In the genomic region with DNA sequence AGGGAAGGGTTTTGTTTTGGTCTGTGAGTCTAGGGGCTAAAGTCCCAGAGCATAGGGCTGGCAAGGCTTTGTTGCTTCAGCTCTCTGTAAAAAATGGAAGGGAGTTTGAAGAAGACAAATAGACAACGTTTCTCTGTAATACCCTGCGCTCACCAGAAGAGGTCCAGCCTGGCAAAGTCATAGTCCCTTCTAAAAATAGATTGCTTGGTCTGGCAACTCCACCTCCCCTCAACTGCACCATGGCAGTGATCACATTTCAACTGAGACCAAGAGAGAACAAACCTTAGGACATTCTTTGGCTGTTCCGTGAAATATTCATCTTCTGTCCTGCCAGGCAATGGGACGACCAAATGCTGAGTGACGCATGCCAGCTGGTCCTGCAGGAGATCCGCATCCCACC, we compare ENCODE assay signal across 14 mouse cellular contexts. TPM values are rescaled to one million over a fixed set of nuclear protein-coding genes. Genes with fewer than 3 reads are reported as not detected.
A peak's percentile ranks its signal among the peaks of the same experiment; 100 is the strongest.
DNase-seq lines count a peak whose midpoint lies in the region; ATAC-seq and TF ChIP-seq lines count a peak whose summit lies in the region.
"Had no signal": no experiment of that assay in that cellular context is flagged by ENCODE, and none has a peak within 500 bp of the region (broad histone marks: within the 10 kb centered on the region; RNA-seq: fewer than 3 reads in every experiment).

No protein-coding gene starts in this region.

- TF ChIP-seq CTCF in lung, postnatal 0 days (IDR thresholded peaks at IDR 0.05), result no peak; the same call in 1 of the 2 replicates
- TF ChIP-seq CTCF in stomach, postnatal 0 days (IDR thresholded peaks at IDR 0.05; ENCODE audit: low read depth), result peak; percentile 26; the same call in 1 of the 2 replicates

- H3K4me2 ChIP-seq in lung, postnatal 0 days (replicated peaks; ENCODE audit: low read depth, low read length), result no peak overlapping the region
- H3K4me2 ChIP-seq in stomach, postnatal 0 days (replicated peaks; ENCODE audit: low read depth), result no peak overlapping the region
- H3K4me2 ChIP-seq: limb, embryonic 13.5 days; neural tube, embryonic 15.5 days had no signal

- intact Hi-C loops in heart, postnatal 25 days (cut with DNase I), result no loop called here
- intact Hi-C loops in gastrocnemius, postnatal 14 days (cut with DNase I; ENCODE audit: low total_unique reads), result no loop called here
- intact Hi-C loops in left cerebral cortex, postnatal 36 days (cut with DNase I), result no loop called here

- no peak overlapping the region for H3K9ac ChIP-seq in lung, postnatal 0 days (replicated peaks; ENCODE audit: low read depth)
- no peak overlapping the region for H3K9ac ChIP-seq in stomach, postnatal 0 days (ENCODE audit: low read length)
- H3K9ac ChIP-seq: limb, embryonic 13.5 days; neural tube, embryonic 15.5 days had no signal

- H3K4me1 ChIP-seq in lung, postnatal 0 days (ENCODE audit: insufficient read depth, low read depth, low read length), result no peaks in the 10 kb centered on the region
- 0 out of 2 replicates have a peak, but pooled peaks cover 3% of the 10 kb centered on the region for H3K4me1 ChIP-seq in stomach, postnatal 0 days (replicated peaks; ENCODE audit: control insufficient read depth, insufficient read depth)
- H3K4me1 ChIP-seq: midbrain, embryonic 10.5 days; neural tube, embryonic 15.5 days had no signal

- TF ChIP-seq EP300 in lung, postnatal 0 days (IDR thresholded peaks at IDR 0.05), result no peak
- no peak for TF ChIP-seq EP300 in stomach, postnatal 0 days (optimal IDR thresholded peaks at IDR 0.05)

- WGBS in lung, postnatal 0 days, result 53% methylated on average over 6 of the region's 6 CpGs
- WGBS in stomach, postnatal 0 days, result 53% methylated on average over 6 of the region's 6 CpGs

- H3K27ac ChIP-seq in lung, postnatal 0 days (ENCODE audit: low read length), result no peak overlapping the region
- H3K27ac ChIP-seq in stomach, postnatal 0 days (replicated peaks), result no peak overlapping the region
- H3K27ac ChIP-seq: limb, embryonic 13.5 days; midbrain, embryonic 10.5 days; neural tube, embryonic 15.5 days had no signal

- H3K36me3 ChIP-seq in lung, postnatal 0 days (ENCODE audit: insufficient read depth, low read length), result no peaks in the 10 kb centered on the region
- no peaks in the 10 kb centered on the region for H3K36me3 ChIP-seq in stomach, postnatal 0 days (ENCODE audit: control insufficient read depth, insufficient read depth, low read length)
- H3K36me3 ChIP-seq: limb, embryonic 13.5 days; midbrain, embryonic 10.5 days; neural tube, embryonic 15.5 days had no signal

- H3K4me3 ChIP-seq in lung, postnatal 0 days (ENCODE audit: low read depth, low read length), result no peak overlapping the region
- H3K4me3 ChIP-seq in stomach, postnatal 0 days (ENCODE audit: low read depth, low read length), result no peak overlapping the region
- H3K4me3 ChIP-seq: limb, embryonic 13.5 days; midbrain, embryonic 10.5 days; neural tube, embryonic 15.5 days had no signal

- ATAC-seq in lung, postnatal 0 days, result 0 out of 2 replicates have a peak, but pooled peaks have one; percentile 8
- ATAC-seq in stomach, postnatal 0 days (ENCODE audit: low FRiP score, low TSS enrichment), result no peak

- H3K27me3 ChIP-seq in lung, postnatal 0 days (replicated peaks; ENCODE audit: insufficient read depth, low read length), result no peaks in the 10 kb centered on the region
- no peaks in the 10 kb centered on the region for H3K27me3 ChIP-seq in stomach, postnatal 0 days (ENCODE audit: control insufficient read depth, insufficient read depth, low read length)
- H3K27me3 ChIP-seq: limb, embryonic 13.5 days; neural tube, embryonic 15.5 days had no signal

- no peaks in the 10 kb centered on the region for H3K9me3 ChIP-seq in lung, postnatal 0 days (ENCODE audit: low read length)
- H3K9me3 ChIP-seq in stomach, postnatal 0 days (ENCODE audit: control insufficient read depth, low read length), result no peaks in the 10 kb centered on the region
- H3K9me3 ChIP-seq: limb, embryonic 13.5 days; midbrain, embryonic 10.5 days; neural tube, embryonic 15.5 days had no signal

- DNase-seq in heart, adult 8-10 months (ENCODE audit: low spot score), result peak; percentile 4
- no peak for DNase-seq in heart, postnatal 25 days (ENCODE audit: low spot score)
- peak; percentile 26 for DNase-seq in lung, postnatal 0 days (ENCODE audit: low spot score)
- no peak for DNase-seq in lung, adult 18-20 months
- DNase-seq in gastrocnemius, postnatal 14 days, result peak; percentile 12
- no peak for DNase-seq in stomach, postnatal 0 days (ENCODE audit: low spot score)
- no peak for DNase-seq in left cerebral cortex, postnatal 36 days (ENCODE audit: low spot score in 2 of 2)
- DNase-seq in embryo, embryonic 10 days (ENCODE audit: low spot score), result no peak

RNA-seq across cellular contexts. Expression of gene Aox4, which starts 30.1 kb away (rescaled TPM):
- not detected for total RNA-seq in heart, adult 8-10 months (2022)
- total RNA-seq in heart, postnatal 25 days (2021), result not detected
- polyA plus RNA-seq in lung, postnatal 0 days (2015; fragmentation: Nextera tagmentation; extraction: Ambion mirVana), result 0.04 TPM in 1 of 2 replicates, not detected in the other
- under 1 TPM in 1 of 2 experiments, not detected in 1; 0.14 TPM for total RNA-seq in gastrocnemius, postnatal 14 days (2021)
- 24.8 and 26.3 TPM in 2 replicates for polyA plus RNA-seq in stomach, postnatal 0 days (2015; fragmentation: Nextera tagmentation; extraction: Ambion mirVana)
- total RNA-seq in left cerebral cortex, postnatal 36 days (2021), result 1 to 10 TPM; 5.3 to 5.8 TPM
- polyA plus RNA-seq: hindbrain, embryonic 11.5 days; spleen, adult 2 months had no signal

RNA-seq across cellular contexts. Expression of gene Aox2, which starts 37.8 kb away (rescaled TPM):
- total RNA-seq in heart, adult 8-10 months (2022), result not detected
- not detected for total RNA-seq in heart, postnatal 25 days (2021)
- polyA plus RNA-seq in lung, postnatal 0 days (2015; fragmentation: Nextera tagmentation; extraction: Ambion mirVana), result 0.02 and 0.05 TPM in 2 replicates
- under 1 TPM; 0.08 to 0.13 TPM for total RNA-seq in gastrocnemius, postnatal 14 days (2021)
- polyA plus RNA-seq in stomach, postnatal 0 days (2015; fragmentation: Nextera tagmentation; extraction: Ambion mirVana), result 0.01 and 0.04 TPM in 2 replicates
- not detected for total RNA-seq in left cerebral cortex, postnatal 36 days (2021)
- total RNA-seq: layer of hippocampus, adult 18-20 months had no signal
- polyA plus RNA-seq: midbrain, embryonic 10.5 days had no signal

Comparison
In these comparisons a context has a peak if more than half of its experiments do, and no peak if none do; other contexts are left out.
1. DNase-seq: peak in heart, adult 8-10 months (single experiment), lung, postnatal 0 days (single experiment) and gastrocnemius, postnatal 14 days (single experiment); none in heart, postnatal 25 days (single experiment), lung, adult 18-20 months (0 of 2), stomach, postnatal 0 days (single experiment), left cerebral cortex, postnatal 36 days (0 of 2) and embryo, embryonic 10 days (single experiment).
2. RNA of gene Aox4, which starts 30.1 kb away (total RNA-seq): 5.3 to 5.8 TPM in left cerebral cortex, postnatal 36 days; 0.14 TPM in gastrocnemius, postnatal 14 days, not detected in heart, postnatal 25 days and not detected in heart, adult 8-10 months; every median in the first group is over 4 times any median in the second.